Mouse (Mus musculus) liver, embryonic 15.5 days (tissue): ENCODE results near the gene Eps8. TPM values are rescaled to one million over a fixed set of nuclear protein-coding genes. Genes with fewer than 3 reads are reported as not detected.

Experiments
- ATAC-seq: fragments of 200-750 bp; cut with Nextera tagmentation; 2 replicates; pipeline ENCODE4 v1.8.0; 2017; ENCODE audit warnings: moderate number of reproducible peaks, mild to moderate bottlenecking, moderate library complexity; ENCODE audit not compliant: insufficient read depth
- H3K27ac ChIP-seq: fragments of 300-500 bp; sonication (generic); replicated peaks from 2 replicates; pipeline ENCODE4 v1.5.1; 2015; ENCODE audit warnings: mild to moderate bottlenecking, inconsistent platforms
- H3K27me3 ChIP-seq: fragments of 300-500 bp; sonication (generic); 2 replicates; pipeline ENCODE4 v1.6.1; 2015; ENCODE audit warnings: mild to moderate bottlenecking, inconsistent platforms
- H3K36me3 ChIP-seq: fragments of 300-500 bp; sonication (generic); replicated peaks from 2 replicates; pipeline ENCODE4 v1.6.1; 2015; ENCODE audit warnings: moderate library complexity, mild to moderate bottlenecking, inconsistent platforms
- H3K4me1 ChIP-seq: fragments of 300-500 bp; sonication (generic); replicated peaks from 2 replicates; pipeline ENCODE4 v1.6.1; 2015; ENCODE audit warnings: inconsistent platforms
- H3K4me2 ChIP-seq: fragments of 300-500 bp; sonication (generic); 2 replicates; pipeline ENCODE4 v1.6.1; 2015; ENCODE audit warnings: moderate library complexity, mild to moderate bottlenecking, inconsistent platforms
- H3K4me3 ChIP-seq: fragments of 300-500 bp; sonication (generic); replicated peaks from 2 replicates; pipeline ENCODE4 v1.5.1; 2015; ENCODE audit warnings: mild to moderate bottlenecking, inconsistent platforms
- H3K9ac ChIP-seq: fragments of 300-500 bp; sonication (generic); 2 replicates; pipeline ENCODE4 v1.6.1; 2015; ENCODE audit warnings: moderate library complexity, mild to moderate bottlenecking, inconsistent platforms
- H3K9me3 ChIP-seq: fragments of 300-500 bp; sonication (generic); replicated peaks from 2 replicates; pipeline ENCODE4 v1.6.1; 2016; ENCODE audit warnings: inconsistent platforms
- WGBS: fragments of 180-500 bp; shearing (Covaris S2); methylation state at CpG from one replicate; pipeline ENCODE4 v1.1.7; 2015; ENCODE audit warnings: mixed read lengths; ENCODE audit not compliant: insufficient replicate concordance; 5-methylcytosine and 5-hydroxymethylcytosine counted together
- polyA plus RNA-seq: library from polyadenylated mRNA; unstranded; fragments of >200 nt; fragmentation: Nextera tagmentation; extraction: Ambion mirVana; gene quantifications from 2 replicates; pipeline ENCODE4 v1.2.1, GENCODE M21; 2015

The Eps8 gene
- polyA plus RNA-seq, 1 experiment from 2014 or later: 2.5 TPM

DNA sequence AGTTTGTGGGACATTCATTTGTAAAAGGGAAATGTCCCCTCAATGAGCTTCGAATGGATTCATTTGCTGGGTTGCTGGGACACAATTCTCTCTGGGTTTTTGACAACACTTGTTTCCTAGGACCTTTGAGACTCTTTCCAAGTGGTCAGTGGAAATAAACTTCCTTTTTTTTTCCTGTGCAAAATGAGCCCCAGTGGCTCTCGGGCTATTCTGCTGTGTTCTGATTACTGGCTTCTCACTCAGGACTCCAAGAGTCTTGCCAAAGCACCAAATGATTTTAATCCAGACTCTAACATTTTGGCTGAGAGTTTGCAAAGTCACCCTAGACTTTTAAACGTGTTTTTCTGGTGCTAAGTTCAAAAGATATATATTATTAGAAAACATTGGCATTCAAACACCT, 10.3 kb upstream of the Eps8 start:
- WGBS: 39% methylated on average over 3 of the region's 3 CpGs
- Histone ChIP-seq H3K4me1 (no peaks in the 10 kb centered on the region), H3K27me3 (no peaks in the 10 kb centered on the region), H3K4me3 (no peak overlapping the region), H3K27ac (no peak overlapping the region), H3K4me2 (no peak overlapping the region), H3K9ac (no peak overlapping the region), H3K36me3 (no peaks in the 10 kb centered on the region), H3K9me3 (no peaks in the 10 kb centered on the region)
- no peak for ATAC-seq

- H3K4me3 ChIP-seq: no peak overlapping the region
- no peak overlapping the region for H3K9ac ChIP-seq
- no peaks in the 10 kb centered on the region for H3K36me3 ChIP-seq
- no peaks in the 10 kb centered on the region for H3K9me3 ChIP-seq
- H3K27ac ChIP-seq: no peak overlapping the region
- 83% methylated on average over 23 of the region's 23 CpGs for WGBS
- no peak overlapping the region for H3K4me2 ChIP-seq
- no peaks in the 10 kb centered on the region for H3K27me3 ChIP-seq
- no peak for ATAC-seq
- H3K4me1 ChIP-seq: no peaks in the 10 kb centered on the region
Measured at GRCm38 (mm10) chr6:137661583-137662365, 7.1 kb upstream of the Eps8 start.

GRCm38 (mm10) chr6:137658426-137659088, 3.9 kb upstream of the Eps8 start:
- Histone ChIP-seq H3K9me3 (no peaks in the 10 kb centered on the region), H3K27ac (no peak overlapping the region), H3K36me3 (no peaks in the 10 kb centered on the region), H3K4me3 (no peak overlapping the region), H3K9ac (no peak overlapping the region), H3K4me1 (no peaks in the 10 kb centered on the region), H3K27me3 (no peaks in the 10 kb centered on the region), H3K4me2 (no peak overlapping the region)
- WGBS: 57% methylated on average over 12 of the region's 12 CpGs
- ATAC-seq: no peak

- no peaks in the 10 kb centered on the region for H3K4me1 ChIP-seq
- H3K27ac ChIP-seq: no peak overlapping the region
- no peak overlapping the region for H3K4me2 ChIP-seq
- ATAC-seq: no peak
- no peak overlapping the region for H3K4me3 ChIP-seq
- H3K27me3 ChIP-seq: no peaks in the 10 kb centered on the region
- WGBS: 68% methylated on average over 6 of the region's 6 CpGs
- no peak overlapping the region for H3K9ac ChIP-seq
- no peaks in the 10 kb centered on the region for H3K9me3 ChIP-seq
- H3K36me3 ChIP-seq: no peaks in the 10 kb centered on the region
Measured at GRCm38 (mm10) chr6:137657203-137657602, 2.5 kb upstream of the Eps8 start.

- Histone ChIP-seq H3K36me3 (no peaks in the 10 kb centered on the region), H3K4me2 (peak overlapping the region; percentile 75), H3K9ac (no peak overlapping the region), H3K27ac (no peak overlapping the region), H3K9me3 (no peaks in the 10 kb centered on the region), H3K4me3 (peak overlapping the region; percentile 56; the same call in 1 of the 2 replicates), H3K27me3 (peaks cover 40% of the 10 kb centered on the region), H3K4me1 (peaks cover 9% of the 10 kb centered on the region; the same call in 1 of the 2 replicates)
- no peak for ATAC-seq
- WGBS: 23% methylated on average over 7 of the region's 7 CpGs
Measured at GRCm38 (mm10) chr6:137649528-137649927, 5.1 kb downstream of the Eps8 start.

GRCm38 (mm10) chr6:137649068-137649480, 5.6 kb downstream of the Eps8 start:
- Histone ChIP-seq H3K4me3 (peak overlapping the region; percentile 56), H3K36me3 (no peaks in the 10 kb centered on the region), H3K4me1 (peaks cover 9% of the 10 kb centered on the region; the same call in 1 of the 2 replicates), H3K9ac (peak overlapping the region; percentile 25; the same call in 1 of the 2 replicates), H3K27ac (no peak overlapping the region), H3K9me3 (no peaks in the 10 kb centered on the region), H3K27me3 (peaks cover 40% of the 10 kb centered on the region), H3K4me2 (peak overlapping the region; percentile 75)
- no peak; the same call in 1 of the 2 replicates for ATAC-seq
- WGBS: under 1% methylated on average over 43 of the region's 51 CpGs

DNA sequence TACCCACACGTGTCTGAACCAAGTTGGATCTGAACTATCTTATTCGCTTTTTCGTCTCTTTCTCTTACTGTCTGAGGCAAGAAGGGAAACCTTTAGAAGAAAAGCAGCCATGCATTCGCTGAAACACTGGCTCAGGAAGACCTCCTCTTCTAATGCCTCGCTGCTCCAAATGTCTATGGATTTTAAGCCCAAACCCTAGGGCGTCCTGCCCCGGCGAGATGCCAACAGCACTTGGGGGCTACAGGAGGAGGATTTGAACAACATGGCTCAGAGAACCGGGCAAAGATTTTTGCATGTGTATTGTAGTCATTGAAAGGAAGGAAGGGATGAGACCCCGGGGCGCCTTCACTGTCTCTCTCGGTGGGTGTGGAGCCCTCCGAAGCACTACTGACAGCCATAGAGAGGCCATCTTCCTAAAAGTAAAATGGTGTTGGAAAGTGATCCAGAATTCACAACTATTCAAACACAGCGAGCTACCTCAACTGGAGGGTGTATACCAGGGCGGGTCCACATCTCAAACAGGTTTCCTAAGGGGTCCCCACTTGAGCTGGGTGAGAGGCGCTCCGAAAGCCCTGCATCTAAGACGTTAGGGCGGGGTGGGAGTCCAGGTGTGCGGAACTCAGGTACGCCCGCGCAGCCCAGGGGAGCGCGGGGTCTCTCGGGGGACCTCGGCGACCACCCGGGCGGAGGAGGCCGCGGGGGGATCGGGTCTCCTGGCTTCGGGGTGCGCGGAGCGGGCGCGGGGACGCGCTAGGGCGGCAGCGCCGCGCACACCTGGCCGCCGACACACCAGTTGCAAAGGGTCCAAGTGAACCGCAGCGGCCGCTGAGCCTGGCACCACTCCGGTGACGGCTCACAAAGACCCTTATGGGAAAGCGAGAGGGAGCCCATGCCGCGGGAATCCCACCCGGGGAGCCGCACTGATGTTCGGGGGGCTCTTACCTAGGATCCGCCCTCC, 6.3 kb downstream of the Eps8 start:
- Histone ChIP-seq H3K4me3 (peak overlapping the region; percentile 56), H3K27me3 (peaks cover 40% of the 10 kb centered on the region), H3K9ac (peak overlapping the region; percentile 25; the same call in 1 of the 2 replicates), H3K27ac (no peak overlapping the region), H3K4me2 (peak overlapping the region; percentile 75), H3K9me3 (no peaks in the 10 kb centered on the region), H3K36me3 (no peaks in the 10 kb centered on the region), H3K4me1 (peaks cover 9% of the 10 kb centered on the region; the same call in 1 of the 2 replicates)
- no peak; the same call in 1 of the 2 replicates for ATAC-seq
- WGBS: 3% methylated on average over 59 of the region's 59 CpGs

DNA sequence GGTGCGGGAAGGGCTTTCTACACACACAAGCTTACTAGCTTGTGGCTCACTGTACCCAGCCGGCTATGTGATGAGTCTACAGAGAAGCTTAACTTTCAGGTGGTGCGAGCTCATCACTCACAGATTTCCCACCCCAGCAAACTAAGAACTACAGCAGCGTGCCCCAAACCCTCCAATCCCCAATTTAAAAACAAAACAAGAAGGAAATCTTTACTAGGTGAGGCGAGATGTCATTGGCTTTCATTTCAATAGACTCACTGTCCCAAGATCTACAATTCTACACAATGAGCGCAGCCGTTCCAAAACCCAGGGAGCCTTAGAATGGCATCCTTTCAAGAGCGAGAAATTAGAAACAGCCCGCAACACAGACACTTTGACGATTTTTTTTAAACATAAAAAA, 7.0 kb downstream of the Eps8 start:
- 24% methylated on average over 10 of the region's 10 CpGs for whole genome bisulfite sequencing
- Histone ChIP-seq H3K27me3 (peaks cover 40% of the 10 kb centered on the region), H3K4me2 (peak overlapping the region; percentile 75; the same call in 1 of the 2 replicates), H3K9ac (no peak overlapping the region), H3K4me1 (peaks cover 9% of the 10 kb centered on the region; the same call in 1 of the 2 replicates), H3K36me3 (no peaks in the 10 kb centered on the region), H3K4me3 (peak overlapping the region; percentile 56; the same call in 1 of the 2 replicates), H3K27ac (no peak overlapping the region), H3K9me3 (no peaks in the 10 kb centered on the region)
- no peak for ATAC-seq

DNA sequence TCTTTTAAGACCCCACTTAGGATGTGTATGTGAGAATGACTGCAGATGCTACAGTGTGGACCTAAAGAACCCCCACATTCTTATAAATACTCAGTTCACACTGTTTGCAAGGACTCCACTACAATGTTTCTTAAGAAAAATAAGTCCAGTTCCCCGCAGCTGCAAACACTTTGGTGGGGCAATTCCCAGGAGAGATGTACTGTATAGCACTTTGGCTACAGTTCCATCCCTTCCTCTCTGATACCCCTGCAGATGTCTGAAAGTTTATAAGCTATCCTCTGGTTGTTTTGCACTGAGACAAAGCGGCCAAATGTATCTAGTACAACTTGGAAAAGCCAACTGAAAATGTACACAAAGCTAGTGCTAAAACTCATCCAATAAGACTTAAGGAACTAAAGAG, 8.0 kb downstream of the Eps8 start:
- Histone ChIP-seq H3K9me3 (no peaks in the 10 kb centered on the region), H3K4me1 (peaks cover 9% of the 10 kb centered on the region; the same call in 1 of the 2 replicates), H3K9ac (no peak overlapping the region), H3K36me3 (no peaks in the 10 kb centered on the region), H3K4me2 (no peak overlapping the region), H3K27me3 (peaks cover 40% of the 10 kb centered on the region), H3K27ac (no peak overlapping the region), H3K4me3 (no peak overlapping the region)
- WGBS: 57% methylated on average over 2 of the region's 2 CpGs
- ATAC-seq: no peak

- no peak for ATAC-seq
- WGBS: 55% methylated on average over 5 of the region's 5 CpGs
Measured at GRCm38 (mm10) chr6:137644893-137645292, 9.8 kb downstream of the Eps8 start.

More at GRCm38 (mm10) chr6:137644893-137645292, 9.8 kb downstream of the Eps8 start:
- H3K27ac ChIP-seq: no peak overlapping the region
- H3K9me3 ChIP-seq: no peaks in the 10 kb centered on the region
- H3K36me3 ChIP-seq: no peaks in the 10 kb centered on the region
- no peak overlapping the region for H3K4me3 ChIP-seq
- H3K27me3 ChIP-seq: peaks cover 37% of the 10 kb centered on the region
- H3K9ac ChIP-seq: no peak overlapping the region
- H3K4me1 ChIP-seq: peaks cover 9% of the 10 kb centered on the region; the same call in 1 of the 2 replicates
- no peak overlapping the region for H3K4me2 ChIP-seq
